8 mouse cellular contexts compared by ENCODE assay signal in the genomic region with DNA sequence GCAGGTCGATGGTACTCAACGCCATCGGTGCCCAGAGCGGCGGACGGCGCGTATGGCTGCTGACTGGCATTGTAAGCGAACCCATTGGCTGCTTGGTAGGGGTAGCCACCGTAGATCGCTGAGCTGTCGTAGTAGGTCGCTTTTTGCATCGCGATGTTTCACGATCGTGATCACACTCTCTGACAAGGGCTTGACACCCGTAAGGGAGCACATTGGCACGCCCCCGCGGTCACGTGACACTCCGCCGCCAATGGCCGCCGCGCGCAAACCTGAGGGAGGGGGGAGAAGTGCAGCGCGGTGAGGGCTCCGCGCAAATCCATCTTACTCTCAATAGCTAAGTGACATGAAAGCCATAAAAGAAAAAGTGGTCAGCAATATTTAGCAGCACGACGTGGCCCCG. TPM values are rescaled to one million over a fixed set of nuclear protein-coding genes. Genes with fewer than 3 reads are reported as not detected.
DNase-seq lines count a peak whose midpoint lies in the region; ATAC-seq and TF ChIP-seq lines count a peak whose summit lies in the region.

No protein-coding gene starts in this region.

- TF ChIP-seq POLR2A in kidney, adult 2 months (IDR thresholded peaks at IDR 0.05; ENCODE audit: low read depth, low read length), result no peak

- peak; percentile 65 for ATAC-seq in lung, embryonic 14.5 days (ENCODE audit: insufficient read depth)
- peak; percentile 77 for ATAC-seq in stomach, postnatal 0 days (ENCODE audit: low FRiP score, low TSS enrichment)

- WGBS in kidney, adult 2 months, result 9% methylated on average over 35 of the region's 35 CpGs
- WGBS in lung, embryonic 14.5 days, result under 1% methylated on average over 35 of the region's 35 CpGs
- under 1% methylated on average over 35 of the region's 35 CpGs for WGBS in stomach, postnatal 0 days

- no peak for TF ChIP-seq CTCF in kidney, adult 2 months (conservative IDR thresholded peaks at IDR 0.05; ENCODE audit: insufficient read depth, insufficient read length, low read depth, low read length)
- no peak for TF ChIP-seq CTCF in lung, embryonic 14.5 days (IDR thresholded peaks at IDR 0.05; ENCODE audit: low read depth)
- no peak for TF ChIP-seq CTCF in stomach, postnatal 0 days (IDR thresholded peaks at IDR 0.05; ENCODE audit: low read depth)

- peaks cover 2 to 3% of the 10 kb centered on the region in 2 experiments; a peak in 1 of 4 replicates for H3K4me1 ChIP-seq in ES-E14 (ENCODE audit: control insufficient read depth in 2 of 2, insufficient read depth in 2 of 2, low read length in 2 of 2, poor library complexity in 1 of 2)
- H3K4me1 ChIP-seq in kidney, adult 2 months (ENCODE audit: control insufficient read depth, insufficient read depth, low read length), result peaks cover 13% of the 10 kb centered on the region; the same call in 1 of the 2 replicates
- peaks cover 14% of the 10 kb centered on the region for H3K4me1 ChIP-seq in lung, embryonic 14.5 days (ENCODE audit: insufficient read depth)
- peaks cover 4% of the 10 kb centered on the region; the same call in 1 of the 2 replicates for H3K4me1 ChIP-seq in stomach, postnatal 0 days (replicated peaks; ENCODE audit: control insufficient read depth, insufficient read depth)

- DNase-seq in ES-E14 (ENCODE audit: low read depth, low spot score), result peak; percentile 93
- peak; percentile 38 for DNase-seq in brain, adult 2 months (ENCODE audit: low read depth, low spot score)
- DNase-seq in gastrocnemius, postnatal 25 days, result peak; percentile 74
- peak; percentile 95 for DNase-seq in kidney, adult 2 months
- DNase-seq in lung, embryonic 14.5 days, result peak; percentile 98
- peak; percentile 85 for DNase-seq in stomach, postnatal 0 days (ENCODE audit: low spot score)
- DNase-seq in left cerebral cortex, adult 9 months (ENCODE audit: low spot score in 2 of 2), result no peak
- DNase-seq in thymus, postnatal 10 days (ENCODE audit: low spot score in 2 of 2), result no peak

- H3K4me2 ChIP-seq in lung, embryonic 14.5 days, result peak overlapping the region; percentile 79
- H3K4me2 ChIP-seq in stomach, postnatal 0 days (replicated peaks; ENCODE audit: low read depth), result peak overlapping the region; percentile 65

- in situ Hi-C loops in ES-E14 (cut with MboI; ENCODE audit: low sequenced_read_pairs in 2 of 2, unreplicated experiment in 2 of 2), result loop anchor here in 1 of 2 experiments (10.0 kb wide), 1 partner anchor 142 kb away; the partner anchor contains the start of gene Evx1

- no peaks in the 10 kb centered on the region for H3K36me3 ChIP-seq in ES-E14 (ENCODE audit: control insufficient read depth, insufficient read depth, low read length, poor library complexity, severe bottlenecking)
- no peaks in the 10 kb centered on the region; the same call in 1 of the 2 replicates for H3K36me3 ChIP-seq in kidney, adult 2 months (ENCODE audit: control insufficient read depth, insufficient read depth, low read length)
- peaks cover 10% of the 10 kb centered on the region for H3K36me3 ChIP-seq in lung, embryonic 14.5 days (ENCODE audit: insufficient read depth)
- H3K36me3 ChIP-seq in stomach, postnatal 0 days (ENCODE audit: control insufficient read depth, insufficient read depth, low read length), result 0 out of 2 replicates have a peak, but pooled peaks cover 2% of the 10 kb centered on the region

- H3K9ac ChIP-seq in ES-E14 (ENCODE audit: insufficient read depth, low read depth, low read length, poor library complexity, severe bottlenecking), result peak overlapping the region; percentile 50; the same call in 1 of the 2 replicates
- H3K9ac ChIP-seq in lung, embryonic 14.5 days, result peak overlapping the region; percentile 98
- peak overlapping the region; percentile 63 for H3K9ac ChIP-seq in stomach, postnatal 0 days (ENCODE audit: low read length)

- TF ChIP-seq EP300 in stomach, postnatal 0 days (optimal IDR thresholded peaks at IDR 0.05), result no peak

- H3K9me3 ChIP-seq in ES-E14 (ENCODE audit: control insufficient read depth, insufficient read depth, low read depth, low read length), result no peaks in the 10 kb centered on the region
- no peaks in the 10 kb centered on the region for H3K9me3 ChIP-seq in lung, embryonic 14.5 days (ENCODE audit: low read depth, low read length)
- no peaks in the 10 kb centered on the region for H3K9me3 ChIP-seq in stomach, postnatal 0 days (ENCODE audit: control insufficient read depth, low read length)

- peak overlapping the region; percentile 58 to 61 for H3K4me3 ChIP-seq in ES-E14 (ENCODE audit: insufficient read depth in 1 of 2, low read depth in 1 of 2, low read length in 2 of 2, poor library complexity in 1 of 2, severe bottlenecking in 1 of 2)
- peak overlapping the region; percentile 48 for H3K4me3 ChIP-seq in kidney, adult 2 months (ENCODE audit: insufficient read depth, low read depth, low read length)
- peak overlapping the region; percentile 63 for H3K4me3 ChIP-seq in lung, embryonic 14.5 days (ENCODE audit: low read depth, low read length)
- peak overlapping the region; percentile 38 for H3K4me3 ChIP-seq in stomach, postnatal 0 days (ENCODE audit: low read depth, low read length)

- H3K27ac ChIP-seq in ES-E14 (ENCODE audit: insufficient read depth, low read depth, low read length, poor library complexity, severe bottlenecking), result no peak overlapping the region
- H3K27ac ChIP-seq in kidney, adult 2 months (ENCODE audit: insufficient read depth, low read depth, low read length), result peak overlapping the region; percentile 75
- H3K27ac ChIP-seq in lung, embryonic 14.5 days (ENCODE audit: low read depth), result peak overlapping the region; percentile 98
- H3K27ac ChIP-seq in stomach, postnatal 0 days (replicated peaks), result peak overlapping the region; percentile 97

- H3K27me3 ChIP-seq in kidney, adult 2 months (replicated peaks; ENCODE audit: control insufficient read depth, insufficient read depth, low read length), result no peaks in the 10 kb centered on the region
- peaks cover 48% of the 10 kb centered on the region for H3K27me3 ChIP-seq in lung, embryonic 14.5 days (ENCODE audit: insufficient read depth, low read length)
- no peaks in the 10 kb centered on the region for H3K27me3 ChIP-seq in stomach, postnatal 0 days (ENCODE audit: control insufficient read depth, insufficient read depth, low read length)

TF ChIP-seq in ES-E14, 5 proteins besides CTCF, POLR2A, EP300 and RAD21:
- TF ChIP-seq CHD2 (IDR thresholded peaks at IDR 0.05; ENCODE audit: low read depth, low read length) (peak; percentile 63; the same call in 1 of the 2 replicates), HCFC1 (IDR thresholded peaks at IDR 0.05; ENCODE audit: borderline replicate concordance, insufficient read depth, low read length) (no peak)
TF ChIP-seq in ES-E14: peak in this region for 1.

RNA-seq across cellular contexts. Expression of gene 5730596B20Rik, which starts 4.8 kb away (rescaled TPM):
- total RNA-seq in ES-E14 (2012; rRNA removed), result 0.18 TPM in 1 of 2 replicates, not detected in the other
- not detected for total RNA-seq in gastrocnemius, postnatal 25 days (2021)
- 0.19 and 0.22 TPM in 2 replicates for polyA plus RNA-seq in kidney, adult 2 months (2012; rRNA removed)
- polyA plus RNA-seq in lung, embryonic 14.5 days (2014; fragmentation: Nextera tagmentation; extraction: Ambion mirVana), result 2.3 and 2.6 TPM in 2 replicates
- 0.90 and 0.99 TPM in 2 replicates for polyA plus RNA-seq in stomach, postnatal 0 days (2015; fragmentation: Nextera tagmentation; extraction: Ambion mirVana)

RNA-seq across cellular contexts. Expression of gene Hoxa2, which starts 7.9 kb away (rescaled TPM):
- 0.27 TPM in 1 of 2 replicates, not detected in the other for total RNA-seq in ES-E14 (2012; rRNA removed)
- under 1 TPM; 0.28 to 0.83 TPM for total RNA-seq in gastrocnemius, postnatal 25 days (2021)
- 1.3 and 1.6 TPM in 2 replicates for polyA plus RNA-seq in kidney, adult 2 months (2012; rRNA removed)
- 14.4 and 15.2 TPM in 2 replicates for polyA plus RNA-seq in lung, embryonic 14.5 days (2014; fragmentation: Nextera tagmentation; extraction: Ambion mirVana)
- 5.1 and 5.3 TPM in 2 replicates for polyA plus RNA-seq in stomach, postnatal 0 days (2015; fragmentation: Nextera tagmentation; extraction: Ambion mirVana)

RNA-seq across cellular contexts. Expression of gene Hoxa1, which starts 14.4 kb away (rescaled TPM):
- 1.1 and 3.5 TPM in 2 replicates for total RNA-seq in ES-E14 (2012; rRNA removed)
- under 1 TPM in 1 of 2 experiments, not detected in 1; 0.21 TPM for total RNA-seq in gastrocnemius, postnatal 25 days (2021)
- 1.2 and 1.3 TPM in 2 replicates for polyA plus RNA-seq in kidney, adult 2 months (2012; rRNA removed)
- 1.8 and 1.9 TPM in 2 replicates for polyA plus RNA-seq in lung, embryonic 14.5 days (2014; fragmentation: Nextera tagmentation; extraction: Ambion mirVana)
- 0.35 and 0.56 TPM in 2 replicates for polyA plus RNA-seq in stomach, postnatal 0 days (2015; fragmentation: Nextera tagmentation; extraction: Ambion mirVana)

RNA-seq across cellular contexts. Expression of gene Hoxa4, which starts 19.1 kb away (rescaled TPM):
- total RNA-seq in ES-E14 (2012; rRNA removed), result 0.13 TPM in 1 of 2 replicates, not detected in the other
- total RNA-seq in gastrocnemius, postnatal 25 days (2021), result 1 to 10 TPM; 2.3 to 2.8 TPM
- 2.8 TPM in 2 replicates for polyA plus RNA-seq in kidney, adult 2 months (2012; rRNA removed)
- polyA plus RNA-seq in lung, embryonic 14.5 days (2014; fragmentation: Nextera tagmentation; extraction: Ambion mirVana), result 7.0 and 7.7 TPM in 2 replicates
- polyA plus RNA-seq in stomach, postnatal 0 days (2015; fragmentation: Nextera tagmentation; extraction: Ambion mirVana), result 2.5 and 2.6 TPM in 2 replicates

RNA-seq across cellular contexts. Expression of gene Hoxa5, which starts 31.9 kb away (rescaled TPM):
- total RNA-seq in ES-E14 (2012; rRNA removed), result 0.49 TPM in 1 of 2 replicates, not detected in the other
- total RNA-seq in gastrocnemius, postnatal 25 days (2021), result 1 to 10 TPM; 1.9 to 3.5 TPM
- 6.9 and 8.1 TPM in 2 replicates for polyA plus RNA-seq in kidney, adult 2 months (2012; rRNA removed)
- 58.3 and 58.5 TPM in 2 replicates for polyA plus RNA-seq in lung, embryonic 14.5 days (2014; fragmentation: Nextera tagmentation; extraction: Ambion mirVana)
- polyA plus RNA-seq in stomach, postnatal 0 days (2015; fragmentation: Nextera tagmentation; extraction: Ambion mirVana), result 8.4 and 8.9 TPM in 2 replicates

Comparison
In these comparisons a context has a peak if more than half of its experiments do, and no peak if none do; other contexts are left out.
1. DNase-seq: peak in ES-E14 (single experiment), brain, adult 2 months (single experiment), gastrocnemius, postnatal 25 days (single experiment), kidney, adult 2 months (single experiment), lung, embryonic 14.5 days (single experiment) and stomach, postnatal 0 days (single experiment); none in left cerebral cortex, adult 9 months (0 of 2) and thymus, postnatal 10 days (0 of 2).
2. Peak in every context shown above with its lines, with median percentiles within 50 percentile points of each other: H3K4me3 ChIP-seq and H3K9ac ChIP-seq.